Mouse (Mus musculus): ENCODE results near the gene Taldo1.
"Not testable (repeated sequence)": the region's sequence is repeated elsewhere in the genome, so short reads cannot be mapped to it uniquely, and the experiment has no call there.

The Taldo1 gene

GRCm38 (mm10) chr7:141387807-141388486 is 4.1 kb upstream of the Taldo1 start:
- no peak for DNase-seq (ENCODE audit: low read depth)

GRCm38 (mm10) chr7:141388487-141389109 is 3.4 kb upstream of the Taldo1 start:
- no peak for DNase-seq (ENCODE audit: low read depth)

GRCm38 (mm10) chr7:141390326-141391259 is 1.4 kb upstream of the Taldo1 start:
- DNase-seq (ENCODE audit: low read depth) = no peak

- DNase-seq (ENCODE audit: low read depth) = no peak
Measured at GRCm38 (mm10) chr7:141392552-141393222, 688 bp downstream of the Taldo1 start.

- DNase-seq (ENCODE audit: low read depth) = no peak
Measured at GRCm38 (mm10) chr7:141394158-141394557, 2.2 kb downstream of the Taldo1 start.

- DNase-seq (ENCODE audit: low read depth) = peak; percentile 80
Measured at GRCm38 (mm10) chr7:141394771-141395170, 2.8 kb downstream of the Taldo1 start.

GRCm38 (mm10) chr7:141395348-141395747 is 3.3 kb downstream of the Taldo1 start:
- DNase-seq (ENCODE audit: low read depth) = no peak

GRCm38 (mm10) chr7:141403305-141403704 is 11.3 kb downstream of the Taldo1 start:
- peak; percentile 77 for DNase-seq (ENCODE audit: low read depth)

GRCm38 (mm10) chr7:141405466-141405865 is 13.5 kb downstream of the Taldo1 start:
- no peak for DNase-seq (ENCODE audit: low read depth)

- DNase-seq (ENCODE audit: low read depth) = not testable (repeated sequence)
Measured at GRCm38 (mm10) chr7:141407670-141408069, 15.7 kb downstream of the Taldo1 start.

GRCm38 (mm10) chr7:141408833-141409232 is 16.8 kb downstream of the Taldo1 start:
- DNase-seq (ENCODE audit: low read depth) = peak; percentile 92

- DNase-seq (ENCODE audit: low read depth) = no peak
Measured at GRCm38 (mm10) chr7:141410631-141411030, 18.6 kb downstream of the Taldo1 start.

- no peak for DNase-seq (ENCODE audit: low read depth)
Measured at GRCm38 (mm10) chr7:141411667-141412066, 19.7 kb downstream of the Taldo1 start.

- DNase-seq (ENCODE audit: low read depth) = peak; percentile 55
Measured at GRCm38 (mm10) chr7:141413331-141413730, 21.3 kb downstream of the Taldo1 start.

GRCm38 (mm10) chr7:141413809-141414584 is 22.0 kb downstream of the Taldo1 start, which contains the start of gene Gatd1:
Gene Gatd1, minus strand, starts transcription at chr7:141414136.
- peak; percentile 99 for DNase-seq (ENCODE audit: low read depth)

- DNase-seq (ENCODE audit: low read depth) = peak; percentile 18
Measured at GRCm38 (mm10) chr7:141416144-141416841, 24.3 kb downstream of the Taldo1 start.

- no peak for DNase-seq (ENCODE audit: low read depth)
Measured at GRCm38 (mm10) chr7:141417731-141418681, 26.0 kb downstream of the Taldo1 start.

- DNase-seq (ENCODE audit: low read depth) = peak; percentile 33
Measured at GRCm38 (mm10) chr7:141418970-141419369, 27.0 kb downstream of the Taldo1 start.

GRCm38 (mm10) chr7:141420030-141420702 is 28.2 kb downstream of the Taldo1 start:
- no peak for DNase-seq (ENCODE audit: low read depth)

Data from NIH3T3 (cell line).